Mouse (Mus musculus) spleen, adult 12 weeks (tissue): ENCODE results near the gene Dusp1.

Experiments
- DNase-seq: peaks from one replicate; pipeline ENCODE4 v3.0.0; 2022; ENCODE audit warnings: low spot score

Gene Dusp1

DNA sequence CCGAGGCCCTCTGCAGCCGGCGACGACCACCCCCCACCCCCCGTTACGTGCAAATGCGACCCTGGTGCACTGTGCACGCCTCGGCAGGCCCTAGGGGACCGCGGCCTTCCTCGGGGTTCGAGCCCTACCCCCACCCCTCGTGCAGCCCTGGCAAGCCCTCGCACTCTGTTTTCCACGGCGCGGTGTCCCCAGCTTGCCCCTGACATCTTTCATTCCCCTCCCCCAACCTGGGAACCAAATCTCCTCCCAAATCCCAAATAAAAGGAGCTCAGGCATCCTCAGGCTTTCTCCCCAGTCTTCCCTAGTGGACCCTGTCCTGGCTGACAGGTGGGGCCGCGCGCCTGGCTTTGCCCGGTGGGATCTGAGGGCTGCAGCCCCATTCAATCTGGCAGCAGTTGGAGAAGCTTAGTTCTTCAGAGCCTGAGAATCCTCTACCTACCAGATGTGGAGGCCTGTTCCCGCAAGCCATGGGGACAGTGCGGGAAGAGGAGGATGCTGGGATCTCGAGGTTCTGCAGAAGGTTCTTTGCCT is at the start of gene Dusp1:
Dusp1 (minus strand) TSS at position 478 of the 531 bp plus-strand sequence.
- DNase-seq: no peak

DNA sequence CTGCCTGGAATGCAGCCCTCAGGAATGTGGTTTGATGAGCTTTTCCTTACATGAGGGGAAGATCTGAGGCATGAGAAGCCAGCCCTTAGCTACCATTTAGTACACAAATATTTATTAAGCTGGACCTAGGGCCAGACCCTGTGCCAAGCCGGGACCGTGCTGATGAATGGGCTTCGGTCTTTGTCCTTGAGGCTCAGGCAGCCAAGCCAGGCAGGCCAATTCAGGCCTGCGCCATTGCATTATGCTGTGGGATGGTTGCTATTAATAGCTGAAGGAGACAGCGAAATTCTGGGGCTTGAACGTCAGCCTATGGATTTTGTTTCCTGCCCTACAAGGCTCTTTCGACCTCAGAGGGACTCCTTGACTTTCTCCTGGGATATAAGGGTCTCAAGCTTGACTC is 49.4 kb upstream of the Dusp1 start:
- DNase-seq: no peak

DNA sequence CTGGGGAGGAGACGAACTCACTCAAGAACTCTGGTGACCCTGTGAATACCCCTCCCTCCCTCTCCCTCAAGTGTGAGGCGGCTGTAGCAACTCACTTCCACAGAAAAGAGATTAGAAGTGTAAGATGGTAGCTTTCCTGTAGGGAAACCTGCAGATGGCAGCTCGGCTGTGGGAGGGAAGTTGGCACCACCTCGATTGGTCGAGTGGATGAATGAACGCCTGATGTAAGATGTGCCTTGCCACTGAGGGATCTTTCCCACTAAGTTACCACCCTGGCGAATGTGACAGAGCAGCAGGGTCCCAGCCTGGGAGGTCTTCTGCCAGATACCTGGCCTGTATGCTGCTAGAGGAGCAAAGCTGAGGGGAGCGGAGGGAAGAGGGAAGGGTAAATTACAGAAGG is 47.9 kb upstream of the Dusp1 start:
- no peak for DNase-seq

DNA sequence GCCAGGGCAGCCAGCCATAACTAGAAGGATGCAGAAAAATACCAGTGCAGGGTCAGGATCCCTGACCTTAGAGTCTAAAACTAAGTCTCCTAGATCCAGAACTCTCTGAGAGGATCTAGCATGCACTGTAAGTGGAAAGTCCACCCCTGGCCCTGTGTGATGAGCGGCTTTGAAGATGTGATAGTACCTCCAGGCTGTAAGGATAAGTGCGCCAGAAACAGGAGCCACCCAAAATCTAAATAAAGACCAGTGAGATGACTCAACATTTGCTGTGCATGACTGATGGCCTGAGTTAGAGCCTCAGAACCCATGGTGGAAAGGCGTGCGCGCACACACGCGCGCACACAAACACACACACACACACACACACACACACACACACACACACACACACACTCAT is 46.9 kb upstream of the Dusp1 start:
- no peak for DNase-seq

DNA sequence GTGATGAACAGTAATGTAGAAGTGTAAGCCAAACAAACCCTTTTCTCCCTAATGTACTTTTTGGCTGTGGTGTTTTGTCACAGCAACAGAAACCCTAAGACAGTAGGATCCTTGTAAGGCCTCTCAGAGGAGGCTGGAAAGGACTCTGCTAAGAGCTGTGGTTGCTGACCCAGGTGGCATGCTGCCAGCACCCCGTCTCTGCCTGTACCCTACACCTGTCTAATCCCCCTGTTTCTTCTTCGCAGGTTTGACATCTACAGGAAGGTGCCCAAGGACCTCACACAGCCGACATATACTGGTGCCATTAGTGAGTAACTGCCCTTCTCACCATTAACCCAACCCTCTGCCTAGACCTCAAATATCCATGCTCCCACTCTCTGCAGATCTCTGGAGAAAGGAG is 46.4 kb upstream of the Dusp1 start:
- DNase-seq: no peak

DNA sequence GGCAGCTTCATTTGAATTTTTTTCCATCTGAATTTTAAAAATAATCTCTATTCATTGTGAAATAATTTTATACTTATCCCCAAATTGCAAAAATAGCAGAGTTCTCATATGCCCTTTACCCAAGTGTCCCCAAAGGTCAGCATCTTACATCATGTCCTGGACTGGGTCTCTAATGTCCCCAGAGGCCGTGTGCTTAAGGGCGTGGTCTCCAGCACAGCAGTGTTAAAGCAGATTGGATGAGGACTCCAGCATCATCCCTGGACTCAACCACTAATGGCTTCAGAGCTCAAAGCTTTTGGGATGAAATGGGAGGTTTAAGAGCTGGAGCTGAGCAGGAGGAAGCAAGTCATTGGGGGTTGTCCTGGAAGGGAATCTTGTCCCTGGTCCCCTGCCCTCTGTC is 44.6 kb upstream of the Dusp1 start:
- DNase-seq: no peak

DNA sequence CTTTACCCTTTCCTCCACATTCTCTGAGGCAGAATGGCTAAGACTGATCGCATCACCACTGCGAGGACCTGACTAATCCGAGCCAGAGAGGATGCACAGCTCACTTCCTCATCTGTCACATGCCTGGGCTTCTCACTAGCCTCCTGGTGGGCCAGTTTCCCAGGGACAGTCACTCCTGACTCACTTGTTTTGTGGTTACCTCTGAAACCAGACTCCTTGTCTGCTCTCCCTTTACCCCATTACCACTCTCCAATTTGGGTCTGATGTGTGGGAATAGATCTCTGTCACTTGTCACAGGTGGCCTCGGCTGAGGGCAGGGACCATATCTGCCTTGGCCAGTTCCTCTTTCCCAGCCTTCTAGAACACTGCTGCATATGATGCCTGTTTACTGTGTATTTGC is 43.7 kb upstream of the Dusp1 start:
- no peak for DNase-seq

DNA sequence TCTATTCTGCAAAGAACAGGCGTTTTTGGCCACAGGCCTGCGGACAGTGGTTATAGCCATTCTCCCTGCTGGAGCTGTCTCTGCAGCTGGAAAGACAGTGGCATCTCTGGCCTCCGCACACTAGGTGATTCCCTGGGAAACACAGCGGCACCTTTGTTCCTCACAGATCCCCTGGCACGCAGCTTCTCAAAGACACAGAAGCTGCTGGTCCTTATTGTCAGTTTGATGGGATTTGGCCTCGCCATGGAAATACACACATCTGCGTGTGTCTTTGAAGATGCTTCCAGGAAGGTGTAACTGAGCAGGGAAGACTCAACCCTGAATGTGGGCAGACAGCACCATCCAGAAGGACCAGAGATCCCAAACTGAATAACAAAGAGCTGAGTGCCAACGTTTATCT is 41.4 kb upstream of the Dusp1 start:
- no peak for DNase-seq

DNA sequence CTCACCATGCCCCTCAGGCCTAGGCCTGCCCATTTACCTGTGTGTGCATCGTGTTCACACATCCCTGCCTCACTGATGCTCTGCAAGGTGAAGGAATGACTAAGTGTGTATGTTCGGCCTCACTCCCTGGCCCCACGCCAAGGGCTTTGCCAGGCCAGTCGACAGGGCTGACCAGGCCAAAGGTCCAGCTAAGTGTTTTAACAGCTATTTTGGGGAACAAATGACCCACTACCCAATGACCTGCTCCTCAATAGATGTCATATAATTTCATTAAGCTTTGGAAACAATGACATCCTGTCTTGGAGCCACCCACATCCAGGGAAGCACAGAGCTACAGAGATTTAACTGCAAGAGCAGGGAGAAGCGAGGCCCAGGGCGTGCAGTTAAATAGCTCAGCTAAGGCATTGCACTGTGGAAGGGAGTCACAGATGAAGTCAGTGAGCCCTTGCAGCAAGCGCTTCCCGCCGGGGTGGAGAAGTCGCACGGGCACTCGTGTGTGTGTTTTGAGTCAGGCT is 40.5 kb upstream of the Dusp1 start:
- no peak for DNase-seq

DNA sequence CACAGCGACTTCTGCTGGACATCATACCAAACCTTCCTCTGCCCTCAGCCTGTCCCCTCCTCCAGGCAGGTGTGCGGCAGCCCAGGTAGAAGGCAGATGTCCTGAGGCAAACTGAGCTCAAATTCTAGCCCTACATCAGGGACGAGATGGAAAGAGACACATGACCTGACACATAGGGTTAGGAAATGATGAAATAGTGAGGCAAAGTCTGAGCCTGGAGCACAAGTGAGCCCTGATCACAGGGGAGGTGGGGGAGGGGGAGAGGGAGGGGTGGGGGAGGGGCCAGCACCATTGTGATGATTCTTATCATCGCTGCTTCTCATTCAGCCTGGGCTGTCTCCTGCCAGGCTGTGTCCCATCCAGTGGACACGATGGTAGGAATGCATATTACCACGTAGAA is 40.0 kb upstream of the Dusp1 start:
- no peak for DNase-seq

DNA sequence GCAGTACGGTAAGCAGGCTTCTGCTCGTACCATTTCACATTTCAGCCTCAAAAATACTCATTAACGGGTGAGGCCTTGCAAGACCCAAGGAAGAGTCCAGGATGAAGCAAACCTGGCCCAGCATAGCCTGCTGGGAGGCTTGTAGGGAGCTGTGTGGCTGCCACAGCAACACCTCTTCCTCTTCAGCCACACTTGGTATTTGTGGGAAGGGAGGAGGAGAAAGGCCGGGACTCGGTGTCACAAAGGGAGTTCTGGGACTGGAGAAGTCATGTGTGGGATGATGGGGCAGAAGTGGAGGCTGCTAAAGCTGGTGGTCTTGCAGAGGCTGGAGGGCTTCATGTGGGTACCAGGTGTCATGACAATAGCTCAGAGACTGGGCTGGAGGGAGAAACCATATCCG is 39.6 kb upstream of the Dusp1 start:
- no peak for DNase-seq

DNA sequence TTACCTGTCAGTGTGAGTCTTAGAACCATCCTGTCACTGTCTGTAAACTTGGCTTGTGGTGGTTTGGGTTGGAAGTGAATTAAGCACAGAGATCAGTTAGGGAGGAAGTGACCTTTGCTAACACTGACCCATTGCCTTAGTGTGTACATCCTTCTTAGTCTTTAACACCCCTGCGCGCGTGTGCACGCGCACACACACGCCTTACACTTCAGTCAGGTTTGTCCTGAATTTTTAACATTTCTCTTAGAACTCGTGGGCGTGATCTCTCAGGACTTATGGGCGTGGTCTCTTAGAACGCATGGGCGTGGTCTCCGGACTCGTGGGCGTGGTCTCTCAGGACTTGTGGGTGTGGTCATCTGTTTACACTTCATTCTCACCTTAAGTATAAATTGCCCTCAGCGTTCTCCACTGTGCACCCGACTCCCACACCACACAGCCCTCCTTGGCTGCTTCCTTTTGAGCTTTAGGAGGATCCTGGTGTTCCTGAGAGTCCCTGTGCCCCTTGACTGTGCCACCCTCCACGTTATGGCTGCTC is 39.1 kb upstream of the Dusp1 start:
- peak; percentile 49 for DNase-seq

DNA sequence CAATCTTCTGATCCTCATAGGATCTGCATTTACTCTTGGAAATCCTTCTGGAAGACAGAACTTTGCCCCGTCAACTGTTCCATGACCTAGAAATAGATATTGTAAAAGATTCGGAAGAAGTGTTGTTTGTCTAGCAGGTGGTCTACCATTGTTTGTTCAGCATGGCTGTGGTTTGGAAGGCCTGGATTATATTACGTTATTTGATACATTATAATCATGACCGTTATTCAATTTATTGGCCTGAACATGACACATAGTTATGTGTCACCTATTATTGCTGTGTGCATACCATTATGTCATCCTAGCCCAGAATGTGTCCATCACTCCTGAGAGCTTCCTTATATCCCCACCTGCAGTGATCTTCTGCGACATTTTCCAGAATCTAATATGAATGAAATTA is 36.9 kb upstream of the Dusp1 start:
- no peak for DNase-seq

DNA sequence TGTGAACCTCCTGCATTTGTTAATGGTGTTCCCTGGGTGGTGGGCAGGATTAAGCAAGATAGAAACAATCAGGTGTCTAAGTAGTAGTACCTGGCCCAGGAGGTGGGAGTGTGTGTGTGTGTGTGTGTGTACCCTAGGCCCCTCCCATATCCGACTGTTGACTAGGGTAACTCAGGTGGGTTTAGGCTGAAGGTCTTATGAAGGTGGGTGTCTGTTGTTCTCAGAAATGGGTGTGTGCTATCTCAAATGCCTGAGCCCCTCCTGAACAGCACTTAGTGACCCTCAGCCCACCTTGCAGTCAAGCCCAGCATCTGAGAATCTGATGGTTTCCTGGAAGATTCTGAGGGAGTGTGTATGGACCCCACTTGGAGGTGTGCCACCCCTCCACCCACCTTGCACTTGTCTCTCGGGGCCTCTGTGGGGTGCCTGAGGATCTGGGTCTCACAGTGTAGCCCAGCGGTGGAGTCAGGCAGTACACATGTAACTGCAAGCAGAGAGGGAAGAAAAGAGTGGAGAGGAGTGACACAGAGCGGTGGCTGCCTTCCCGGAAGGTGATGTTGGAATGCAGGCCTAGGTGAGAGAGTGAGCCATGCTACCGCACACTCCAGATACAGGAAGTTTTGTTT is 35.0 kb upstream of the Dusp1 start:
- no peak for DNase-seq

DNA sequence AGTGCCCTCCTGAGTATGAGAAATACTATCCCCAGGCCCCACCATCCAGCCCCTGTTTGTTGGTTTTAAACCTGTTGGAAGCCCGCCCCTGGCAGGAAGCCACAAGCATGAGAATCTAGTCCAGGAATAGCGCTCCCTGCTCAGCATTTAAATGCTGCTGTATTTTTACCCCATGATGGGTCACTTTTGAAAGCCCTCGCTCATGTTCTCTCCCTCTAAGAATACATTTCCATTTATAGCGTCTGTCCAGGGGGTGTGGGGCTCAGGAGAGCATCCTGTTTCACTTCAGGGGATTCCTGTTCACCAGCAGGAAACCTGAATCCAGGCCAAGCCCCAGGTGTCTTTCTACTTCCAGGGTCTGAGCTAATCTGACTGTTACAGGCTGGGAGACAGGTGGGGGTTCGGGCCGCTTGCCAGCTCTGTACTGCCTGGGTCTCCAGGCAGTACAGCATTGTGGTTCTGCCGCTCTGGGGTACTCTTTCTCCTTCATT is 34.3 kb upstream of the Dusp1 start:
- no peak for DNase-seq

DNA sequence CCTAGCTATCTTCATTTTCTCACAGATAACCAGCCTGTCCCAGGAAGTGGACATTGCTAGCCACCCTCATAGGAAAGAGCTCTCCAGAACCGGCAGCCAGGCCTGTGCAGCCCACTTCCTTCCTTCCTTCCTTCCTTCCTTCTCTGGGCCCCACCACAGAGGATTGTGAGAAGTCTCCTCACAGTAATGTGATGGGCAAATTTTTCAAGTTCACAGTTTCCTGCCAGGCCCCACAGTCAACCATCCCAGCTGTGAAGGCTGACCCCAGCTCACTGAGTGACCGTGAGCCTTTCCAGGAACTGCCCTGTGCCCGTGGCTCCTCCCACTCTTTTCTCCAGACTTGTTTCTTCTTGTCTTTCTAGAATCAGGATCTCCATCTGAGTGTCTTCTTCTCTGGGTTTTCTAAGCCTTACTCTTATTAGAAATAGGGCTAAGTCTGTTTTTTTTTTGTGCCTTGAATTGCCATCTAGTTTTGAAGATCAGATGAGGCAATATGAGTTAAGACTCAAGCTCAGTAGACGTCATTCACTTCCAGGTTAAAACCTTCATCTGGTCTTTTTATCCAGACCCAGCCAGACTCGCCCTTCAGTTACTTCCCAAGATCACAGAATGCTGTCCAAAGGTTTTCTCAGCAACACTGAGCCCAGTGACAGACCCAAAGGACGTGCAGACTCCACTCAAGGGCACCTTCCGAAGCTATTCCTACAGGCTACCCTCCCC is 33.7 kb upstream of the Dusp1 start:
- no peak for DNase-seq

DNA sequence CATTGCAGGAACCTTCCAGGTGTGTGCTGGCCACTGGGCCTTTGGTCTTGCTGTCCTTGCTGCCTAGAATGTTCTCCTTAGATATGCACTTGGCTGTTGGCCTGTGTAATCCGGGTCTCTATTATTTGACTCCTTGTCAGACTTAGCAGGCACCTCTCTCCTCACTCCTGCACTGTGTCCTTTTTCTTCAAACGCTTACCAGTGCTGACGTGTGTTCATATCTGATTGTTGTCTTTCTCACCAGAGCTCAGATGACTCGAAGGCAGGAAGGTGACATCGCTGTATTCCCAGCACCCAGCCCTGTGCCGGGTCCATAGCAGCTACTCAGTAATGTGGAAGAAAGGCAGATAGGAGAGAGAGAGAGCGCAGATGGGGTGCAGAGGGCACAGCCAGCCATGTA is 33.0 kb upstream of the Dusp1 start:
- DNase-seq: no peak

DNA sequence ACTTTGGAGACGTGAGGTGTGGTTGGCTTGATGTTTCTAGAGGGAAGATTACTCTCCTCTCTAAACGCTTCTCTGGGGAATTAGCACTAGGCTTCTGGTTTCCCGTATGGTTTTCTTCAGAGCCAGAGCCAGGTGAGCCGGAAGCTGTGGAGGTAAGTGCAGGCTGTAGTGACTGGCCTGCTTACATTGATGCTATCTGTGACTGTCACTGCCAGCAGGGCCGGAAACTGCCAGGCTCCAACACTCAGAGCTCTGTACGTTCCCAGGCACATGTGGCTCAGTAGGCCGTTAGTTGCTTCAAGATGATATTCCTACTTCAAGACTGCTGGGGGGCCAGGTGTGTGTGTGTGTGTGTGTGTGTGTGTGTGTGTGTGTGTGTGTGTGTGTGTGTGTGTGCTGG is 32.2 kb upstream of the Dusp1 start:
- no peak for DNase-seq

DNA sequence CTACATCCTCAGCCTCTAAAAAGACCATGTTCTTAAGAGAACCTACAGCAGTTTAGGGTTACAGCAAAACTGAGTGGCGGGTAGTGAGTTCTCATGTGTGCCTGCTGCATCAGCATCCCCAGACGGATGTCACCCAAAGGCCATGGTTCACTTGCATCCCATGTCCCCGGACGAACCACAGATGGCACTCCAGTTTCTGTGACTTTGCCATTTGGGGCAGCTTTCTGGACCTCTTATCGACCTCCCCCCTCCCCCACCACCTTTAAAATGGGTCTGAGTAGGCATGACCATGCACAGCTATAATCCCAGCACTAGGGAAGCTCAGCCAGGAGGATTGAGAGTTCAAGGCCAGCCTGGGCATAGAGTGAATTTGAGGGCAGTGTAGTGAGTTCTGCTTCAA is 31.3 kb upstream of the Dusp1 start:
- no peak for DNase-seq

DNA sequence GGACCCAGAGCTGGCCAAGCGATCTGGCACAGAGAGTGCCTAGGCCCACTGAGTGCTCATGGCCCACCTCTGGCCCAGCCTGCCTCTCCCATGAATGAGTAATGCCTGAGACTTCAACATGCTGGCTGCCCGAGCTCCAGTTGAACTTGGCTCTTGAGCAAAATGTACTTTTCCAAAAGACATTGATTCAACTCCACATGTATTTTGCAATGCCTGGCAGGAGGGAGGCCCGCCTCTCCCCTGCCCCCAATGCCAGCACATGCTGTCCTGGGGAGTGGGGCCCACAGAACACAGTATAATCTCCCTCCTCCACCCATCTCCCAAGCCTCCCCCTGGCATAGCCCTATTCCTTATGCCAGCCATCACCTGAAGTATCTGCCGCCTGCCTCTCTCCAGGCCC is 30.6 kb upstream of the Dusp1 start:
- no peak for DNase-seq

DNA sequence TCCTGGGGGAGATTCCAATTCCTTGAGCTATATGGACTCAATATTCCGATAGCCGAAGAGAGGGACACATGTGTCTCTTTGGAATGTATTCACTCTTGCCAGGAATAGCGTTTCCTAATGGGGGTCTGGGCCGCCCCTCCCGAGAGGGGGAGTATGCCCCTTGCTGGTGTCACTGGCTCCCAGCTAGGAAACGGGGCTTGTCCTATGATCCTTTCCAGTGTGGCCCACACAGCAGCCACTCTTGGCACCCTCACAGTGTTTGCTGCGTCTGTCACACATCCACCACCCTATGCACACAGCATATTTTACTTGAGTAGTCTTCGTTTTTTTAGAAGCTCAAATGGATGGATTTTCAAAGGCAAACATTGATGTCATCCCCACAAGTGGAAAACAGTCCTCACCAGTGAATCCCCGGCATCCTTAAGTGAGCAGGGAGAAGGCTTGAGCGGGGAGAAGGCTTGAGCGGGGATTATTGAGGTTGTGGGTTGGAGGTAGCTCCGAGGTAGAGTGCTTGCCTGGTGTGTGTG is 26.1 kb upstream of the Dusp1 start:
- no peak for DNase-seq

DNA sequence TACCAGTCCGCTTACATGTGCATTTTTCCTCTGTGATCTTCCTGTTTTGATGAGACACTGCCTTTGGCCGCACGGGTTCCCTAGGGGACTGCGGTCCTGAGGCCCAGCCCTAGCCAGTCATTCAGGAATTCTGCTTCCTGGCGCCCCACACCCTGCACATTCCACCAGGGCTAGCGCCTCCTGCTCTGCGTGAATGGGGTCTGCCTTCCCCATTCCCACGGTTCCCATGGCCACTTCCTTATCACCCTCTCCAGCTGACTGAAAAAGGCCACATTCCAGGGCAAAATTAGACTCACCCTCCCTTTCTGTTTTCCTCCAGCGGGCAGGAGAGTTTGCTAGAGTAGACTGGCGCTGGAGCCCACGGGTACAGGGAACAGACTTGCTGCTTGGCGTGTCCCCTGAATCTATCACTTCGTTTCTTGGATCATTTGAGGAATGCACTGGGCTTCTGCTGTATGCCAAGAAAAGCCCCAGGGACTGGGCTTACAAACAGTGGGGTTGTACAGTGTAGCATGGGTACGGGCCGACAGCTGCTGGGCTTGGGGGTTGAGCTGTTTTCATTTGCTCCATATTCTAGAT is 22.7 kb upstream of the Dusp1 start:
- no peak for DNase-seq

DNA sequence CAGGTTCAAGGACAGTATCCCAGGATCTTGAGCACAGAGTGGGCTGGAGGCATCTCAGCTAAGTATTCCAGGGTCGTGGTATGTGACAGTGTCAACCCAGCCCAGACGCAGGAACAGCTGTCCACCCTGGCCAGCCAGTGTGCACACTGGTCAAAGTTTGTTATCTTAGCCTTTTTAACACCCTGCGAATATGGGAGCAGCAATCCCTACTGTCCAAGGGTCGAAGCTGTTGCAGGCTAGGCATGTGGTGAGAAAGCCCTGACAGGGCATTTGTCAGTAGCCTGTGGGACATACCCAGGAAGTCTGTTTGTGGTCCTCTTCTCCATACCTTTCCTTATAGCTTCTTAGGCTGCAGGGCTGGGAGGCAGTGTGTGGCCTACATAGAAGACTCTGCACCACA is 22.1 kb upstream of the Dusp1 start:
- no peak for DNase-seq
